Mouse (Mus musculus) cerebellum, adult 2 months (tissue): ENCODE measurements at regions not wholly inside any gene's neighbourhood (a gene's known extent, or its start where the extent isn't known, plus 50 kb on each side); places are given as distances from the start of the nearest gene placed in this dataset.

ENCODE experiments used
- CTCF ChIP-seq: fragments of 200-500 bp; IDR thresholded peaks from 2 replicates; pipeline ENCODE4 v1.5.1; 2011; ENCODE audit warnings: low read depth, mild to moderate bottlenecking, control low read depth, low read length, moderate library complexity, borderline replicate concordance; ENCODE audit not compliant: insufficient read depth
- POLR2A ChIP-seq: fragments of 200-500 bp; IDR thresholded peaks from 2 replicates; pipeline ENCODE4 v1.6.1; 2011; ENCODE audit warnings: low read length, control low read depth, borderline replicate concordance; ENCODE audit not compliant: insufficient read depth

DNA sequence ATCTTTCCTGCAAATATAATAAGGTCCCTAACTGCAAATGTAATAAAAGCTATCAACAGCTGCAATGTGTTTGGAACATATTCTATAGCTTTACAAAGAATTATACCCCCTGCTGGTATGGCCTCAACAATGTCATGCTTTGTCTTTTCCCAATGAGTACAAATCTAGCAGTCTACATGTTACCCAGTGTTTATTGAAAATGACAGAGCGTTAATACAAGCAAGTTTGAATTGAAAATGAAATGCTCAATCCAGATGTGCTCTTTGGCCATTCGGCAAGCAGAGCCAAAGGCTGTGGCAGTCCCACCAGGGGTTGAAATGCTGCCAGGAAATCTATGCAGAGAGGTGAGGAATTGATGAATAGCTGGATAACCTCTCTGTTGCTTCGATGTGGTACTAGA is 875.1 kb upstream of the Lcorl start:
- TF ChIP-seq CTCF (no peak), POLR2A (no peak)
